Mouse (Mus musculus) thymus, postnatal 10 days (tissue): ENCODE measurements at regions not wholly inside any gene's neighbourhood (a gene's known extent, or its start where the extent isn't known, plus 50 kb on each side); places are given as distances from the start of the nearest gene placed in this dataset.
A peak's percentile ranks its signal among the peaks of the same experiment; 100 is the strongest.

Experiments used
- DNase-seq, 2 experiments: peaks; one replicate each; pipeline ENCODE4 v3.0.0; 2021; ENCODE audit warnings: low spot score in 2 of 2

DNA sequence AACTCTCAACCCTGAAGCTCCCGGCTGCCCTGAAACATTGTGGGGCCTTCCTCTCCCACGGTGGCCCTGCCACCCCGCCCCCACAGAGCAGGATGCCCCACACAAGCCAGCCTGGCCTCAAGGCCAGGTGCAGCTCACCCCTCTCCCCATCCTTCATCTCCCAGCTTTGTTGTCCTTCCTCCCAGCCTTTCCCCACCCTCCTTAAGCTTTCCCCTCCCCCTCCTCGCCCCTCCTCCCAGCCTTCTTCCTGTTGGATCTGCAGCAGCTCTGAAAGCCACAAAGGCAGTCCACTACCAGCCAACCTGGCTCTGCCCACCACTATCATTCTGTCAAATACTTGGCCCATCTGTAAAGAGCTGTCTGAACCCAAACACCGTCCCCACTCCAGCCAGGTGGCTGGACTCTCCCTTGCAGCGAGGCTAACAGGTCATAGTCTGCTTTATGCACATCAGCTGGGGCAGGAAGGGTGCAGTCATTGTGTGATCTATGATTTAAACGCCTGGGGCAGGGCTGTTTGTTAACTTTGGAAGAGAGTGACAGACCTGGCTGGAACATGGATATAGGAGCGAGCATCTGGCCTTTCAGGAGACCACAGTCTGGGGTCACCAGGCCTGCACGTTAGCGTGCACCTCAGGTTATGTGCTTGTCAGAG lies 119.9 kb upstream of the Atp6ap2 start:
- peak in 1 of 2 experiments; percentile 8 for DNase-seq

DNA sequence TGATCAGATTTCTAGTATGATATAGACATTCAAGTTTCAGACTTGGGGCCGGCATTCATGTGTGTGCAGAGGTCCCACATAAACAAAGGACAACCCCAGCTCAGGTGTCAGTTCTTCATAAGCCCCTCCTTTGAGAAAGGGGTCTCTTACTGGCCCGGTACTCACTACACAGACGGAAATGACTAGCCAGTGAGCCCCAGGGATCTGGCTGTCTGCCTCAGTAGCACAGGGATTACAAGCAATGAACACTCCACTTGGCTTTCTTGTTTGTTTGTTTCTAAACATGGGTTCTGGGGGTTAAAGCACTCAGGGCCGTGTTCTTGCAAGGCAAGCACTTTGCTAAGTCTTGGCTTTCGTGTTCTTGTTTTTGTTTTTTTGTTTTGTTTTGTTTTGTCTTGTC lies 115.3 kb upstream of the Atp6ap2 start:
- no peak for DNase-seq

DNA sequence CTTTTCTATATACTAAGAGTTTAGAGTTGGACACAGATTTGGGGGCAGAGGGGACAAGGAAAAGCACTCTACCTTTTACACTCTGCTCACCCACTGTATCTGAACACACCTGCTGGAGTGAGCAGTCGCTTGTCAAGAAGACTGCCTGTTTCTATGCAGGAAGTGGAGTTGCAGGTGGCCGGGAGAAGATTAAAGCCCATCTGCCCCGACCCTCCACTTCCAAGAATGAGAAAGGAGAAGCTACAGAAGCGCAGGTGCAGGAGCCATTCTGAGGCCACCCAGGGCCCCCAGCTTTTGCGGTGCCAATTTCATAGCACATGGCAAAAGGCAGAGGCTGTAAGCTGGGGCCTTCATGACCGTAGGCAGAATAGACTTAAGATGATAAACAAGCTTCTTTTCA lies 108.4 kb upstream of the Atp6ap2 start:
- DNase-seq: peak; percentile 40 to 52

DNA sequence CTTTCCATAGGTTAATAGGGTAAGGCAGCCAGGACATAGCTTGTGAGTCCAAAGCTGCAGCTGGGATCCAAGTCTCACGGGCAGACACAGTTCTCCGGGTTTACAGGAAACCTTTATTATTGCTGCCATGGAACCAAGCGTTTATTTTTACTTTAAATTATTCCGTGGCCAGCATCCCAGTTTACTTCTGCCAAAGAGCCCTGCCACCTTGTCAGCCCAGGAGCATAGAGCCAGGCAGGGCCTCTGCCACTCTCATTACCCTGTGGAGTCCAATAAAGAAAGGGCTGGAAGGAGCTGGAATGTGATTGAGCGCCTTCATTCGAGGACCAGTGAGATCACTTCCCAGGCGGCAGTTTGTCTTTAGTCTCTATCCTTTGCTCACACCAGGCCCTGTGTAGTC lies 96.6 kb upstream of the Atp6ap2 start:
- DNase-seq: no peak

DNA sequence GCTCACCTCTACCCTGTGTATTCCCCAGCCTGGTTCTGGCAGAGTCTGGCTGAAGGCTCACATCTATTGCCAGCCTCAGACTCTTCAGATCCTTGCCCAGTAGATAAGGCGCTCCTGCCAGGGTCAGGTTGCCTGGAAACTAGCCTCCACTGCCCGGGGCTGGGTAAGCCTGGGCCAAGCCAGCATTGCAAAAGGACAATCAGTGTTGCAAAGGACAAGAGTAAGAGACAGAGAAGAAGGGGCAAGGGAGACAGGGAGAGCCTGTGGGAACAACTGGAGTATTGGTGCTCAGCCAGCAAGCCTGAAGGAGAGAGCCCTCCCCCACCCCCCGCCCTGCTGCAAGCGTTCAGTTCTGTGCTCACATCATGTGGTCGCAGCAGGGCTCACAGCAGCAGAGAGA lies 94.4 kb upstream of the Atp6ap2 start:
- DNase-seq: no peak

DNA sequence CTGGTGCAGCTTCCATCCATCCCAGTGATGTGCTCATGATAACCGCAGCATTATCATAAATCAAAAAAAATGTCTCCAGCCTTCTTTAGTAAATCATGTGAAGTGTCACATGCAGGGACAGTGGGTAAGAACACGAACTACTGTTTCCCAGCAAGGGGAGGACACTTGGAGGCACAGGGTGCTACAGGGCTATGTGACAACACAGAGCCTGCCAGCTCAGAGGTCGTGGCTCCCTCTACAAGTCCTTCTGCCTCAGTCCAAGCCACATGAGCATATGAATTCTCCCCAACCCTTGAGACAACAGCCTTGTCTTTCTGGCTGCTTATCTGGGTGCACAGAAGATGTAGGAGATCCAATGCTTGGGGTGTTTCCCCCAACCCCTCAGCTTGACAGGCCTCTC lies 93.7 kb upstream of the Atp6ap2 start:
- DNase-seq: no peak

DNA sequence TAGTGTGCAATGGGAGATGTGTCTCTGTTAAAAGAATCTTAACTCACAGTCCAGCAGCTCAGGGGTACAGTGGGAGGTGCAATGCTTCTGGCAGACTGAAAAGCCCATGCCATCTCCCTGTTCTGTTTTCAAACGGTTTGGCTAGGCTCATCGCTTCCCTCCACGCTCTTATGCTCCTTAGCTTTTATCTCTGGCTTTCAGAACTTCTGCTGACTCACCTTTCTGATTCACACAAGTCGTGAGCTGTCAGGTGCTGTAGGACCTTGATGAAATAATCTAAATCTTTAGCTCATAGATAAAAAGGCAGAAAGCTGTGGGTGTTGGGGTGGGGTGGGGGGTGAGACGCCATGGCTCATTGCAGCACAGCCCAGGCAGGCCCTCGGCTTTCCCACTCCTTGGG lies 93.1 kb upstream of the Atp6ap2 start:
- no peak for DNase-seq

DNA sequence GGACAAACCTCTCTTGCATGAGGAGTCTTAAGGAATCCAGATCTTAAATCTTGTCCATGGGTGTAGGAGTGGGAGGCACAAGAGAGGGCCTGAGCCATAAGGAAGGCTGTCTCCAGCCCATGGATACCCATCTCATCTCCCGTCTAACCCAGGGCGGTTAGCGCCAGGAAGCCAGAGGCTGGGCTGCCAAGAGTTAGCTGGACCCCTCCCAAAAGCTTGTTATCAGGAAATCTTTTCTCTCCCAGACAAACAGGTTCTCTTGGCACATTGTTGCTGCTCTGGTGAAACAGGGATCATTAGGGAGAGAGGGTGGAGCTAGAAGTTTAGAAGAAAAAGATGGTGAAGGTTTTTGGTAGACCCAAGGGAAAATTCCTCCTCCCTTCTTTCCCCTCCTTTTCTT lies 87.0 kb upstream of the Atp6ap2 start:
- DNase-seq: no peak

DNA sequence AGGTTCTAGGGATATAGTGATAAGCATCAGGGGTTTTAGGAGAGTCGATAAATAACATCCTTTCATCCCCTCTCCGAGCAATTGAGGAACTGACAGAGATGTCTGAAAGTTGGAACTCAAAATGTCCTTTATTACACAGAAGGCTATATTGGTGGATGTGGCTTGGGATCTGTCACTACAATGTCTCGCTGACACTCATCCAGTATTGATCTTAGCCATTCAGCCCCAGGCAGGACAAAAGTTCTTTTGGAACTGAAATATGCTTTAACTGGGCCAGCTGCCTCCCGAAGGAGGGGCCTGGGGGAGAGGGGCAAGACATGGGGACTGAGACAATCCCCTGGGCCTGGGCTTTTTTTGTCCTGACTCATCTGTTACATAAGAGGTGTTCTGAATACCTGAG lies 85.2 kb upstream of the Atp6ap2 start:
- no peak for DNase-seq

DNA sequence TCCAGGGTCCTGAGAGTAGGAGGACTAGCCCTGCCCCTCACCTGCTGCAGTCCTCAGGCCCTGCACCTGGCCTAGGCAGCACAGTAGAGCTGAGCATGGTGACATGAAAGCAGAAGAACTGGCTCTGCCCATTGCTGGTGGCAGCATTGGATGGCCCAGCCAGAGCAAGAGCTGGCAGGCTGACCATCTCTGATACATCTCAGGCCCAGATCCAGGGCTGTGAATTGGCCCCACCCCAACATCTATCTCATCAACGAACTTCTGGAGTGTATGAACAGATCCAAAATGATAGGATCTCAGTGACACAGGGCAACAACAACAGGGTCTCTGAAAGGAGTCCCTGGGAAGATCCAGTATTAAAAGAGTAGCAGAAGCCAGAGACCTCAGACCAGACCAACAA lies 84.0 kb upstream of the Atp6ap2 start:
- no peak for DNase-seq

DNA sequence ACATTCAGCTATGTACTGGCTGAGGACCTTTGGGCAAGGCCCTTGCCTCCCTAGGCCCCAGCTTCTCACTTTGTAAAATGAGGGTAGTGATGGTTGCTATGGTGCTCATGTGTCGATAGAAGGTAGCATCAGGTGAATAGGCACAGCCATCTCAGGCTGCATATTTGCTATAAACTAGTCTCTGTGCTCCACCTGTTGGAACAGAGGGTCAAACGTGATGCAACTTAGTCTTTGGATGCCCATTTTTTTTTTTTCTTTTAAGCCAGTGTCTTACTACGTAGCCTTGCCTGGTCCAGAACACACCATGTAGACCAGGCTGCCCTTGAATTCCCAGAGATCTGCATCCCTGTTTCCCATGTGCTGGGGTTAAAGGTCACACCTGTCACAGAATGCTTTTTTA lies 76.5 kb upstream of the Atp6ap2 start:
- no peak for DNase-seq

DNA sequence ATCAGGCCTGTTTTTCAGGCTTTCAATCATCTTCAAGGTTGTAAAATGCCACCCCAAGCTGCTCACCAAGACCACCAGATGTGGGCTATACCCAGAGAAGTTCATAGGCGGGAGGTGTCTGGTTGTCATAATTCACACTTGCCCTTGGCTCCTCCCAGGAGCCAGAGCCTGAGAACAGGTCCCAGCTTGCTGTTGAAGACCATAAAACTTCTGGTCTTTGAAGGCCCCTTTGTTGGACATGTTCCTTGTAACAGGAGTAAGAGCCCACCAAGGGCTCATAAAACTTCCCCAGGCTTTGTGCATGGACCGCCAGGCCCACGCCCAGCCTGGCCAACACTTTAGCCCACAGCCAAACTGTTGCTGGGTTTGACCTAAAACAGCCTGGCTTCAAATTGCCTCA lies 62.6 kb upstream of the Atp6ap2 start:
- DNase-seq: no peak

DNA sequence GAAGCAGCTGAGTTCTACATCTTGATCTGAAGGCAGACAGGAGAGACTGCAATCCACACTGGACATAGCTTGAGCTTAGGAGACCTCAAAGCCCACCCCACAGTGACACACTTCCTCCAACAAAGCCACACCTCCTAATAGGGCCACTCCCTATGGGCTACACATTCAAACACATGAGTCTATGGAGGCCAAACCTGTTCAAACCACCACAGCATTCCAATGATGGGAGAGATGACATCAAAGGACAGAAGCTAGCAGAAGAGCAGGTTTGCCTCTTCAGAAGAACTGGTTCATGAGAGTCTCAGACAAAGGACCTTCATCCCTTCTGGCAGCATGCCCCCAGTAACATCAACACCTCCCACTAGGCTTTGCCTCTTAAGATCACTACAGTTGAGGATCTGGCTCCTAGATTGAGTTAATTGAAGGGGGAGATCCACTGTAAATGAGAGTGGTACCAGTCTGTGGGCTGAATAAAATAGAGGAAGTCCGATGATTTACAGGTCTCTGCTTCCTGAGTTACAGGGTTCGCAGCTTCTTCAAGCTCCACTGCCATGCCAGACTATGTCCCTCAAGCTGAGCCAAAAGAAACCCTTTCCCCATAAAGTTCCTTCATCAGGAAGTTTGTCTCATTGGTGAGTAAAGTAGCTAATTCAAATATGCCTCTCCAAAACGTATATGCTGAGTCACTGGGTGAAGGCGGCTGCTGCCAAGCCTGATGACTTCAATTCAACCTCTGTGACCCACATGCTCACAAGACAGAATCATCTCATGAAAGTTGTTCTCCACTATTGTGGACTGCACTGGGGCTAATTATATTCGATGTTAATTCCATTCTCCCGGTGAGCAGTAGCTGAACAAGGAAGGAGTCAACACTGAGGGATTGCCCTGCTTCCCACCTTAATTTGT lies 56.9 kb upstream of the Atp6ap2 start:
- no peak for DNase-seq
